Mouse (Mus musculus): ENCODE measurements around the gene Nr2f1. TPM values are rescaled to one million over a fixed set of nuclear protein-coding genes. Genes with fewer than 3 reads are reported as not detected.
"Not testable (repeated sequence)": the region's sequence is repeated elsewhere in the genome, so short reads cannot be mapped to it uniquely, and the experiment has no call there.

Nr2f1 gene
- total RNA-seq (2021) = 100 to 1,000 TPM; 133 to 142 TPM
- long read RNA-seq, experiment 1, transcript Nr2f1-201 (3 exons, 3,207 nt) = major isoform, 24 of 56 reads
- long read RNA-seq, experiment 1, transcript Nr2f1-202 (3 exons, 841 nt) = minor isoform, 7 of 56 reads
- long read RNA-seq, experiment 1, partial matches to known transcripts = 9 of 56 reads
- long read RNA-seq, experiment 1, other reads (novel, unspliced or antisense) = 16 of 56 reads
- long read RNA-seq, experiment 2, transcript Nr2f1-201 (3 exons, 3,207 nt) = major isoform, 28 of 42 reads
- long read RNA-seq, experiment 2, partial matches to known transcripts = 7 of 42 reads
- long read RNA-seq, experiment 2, other reads (novel, unspliced or antisense) = 6 of 42 reads

DNA sequence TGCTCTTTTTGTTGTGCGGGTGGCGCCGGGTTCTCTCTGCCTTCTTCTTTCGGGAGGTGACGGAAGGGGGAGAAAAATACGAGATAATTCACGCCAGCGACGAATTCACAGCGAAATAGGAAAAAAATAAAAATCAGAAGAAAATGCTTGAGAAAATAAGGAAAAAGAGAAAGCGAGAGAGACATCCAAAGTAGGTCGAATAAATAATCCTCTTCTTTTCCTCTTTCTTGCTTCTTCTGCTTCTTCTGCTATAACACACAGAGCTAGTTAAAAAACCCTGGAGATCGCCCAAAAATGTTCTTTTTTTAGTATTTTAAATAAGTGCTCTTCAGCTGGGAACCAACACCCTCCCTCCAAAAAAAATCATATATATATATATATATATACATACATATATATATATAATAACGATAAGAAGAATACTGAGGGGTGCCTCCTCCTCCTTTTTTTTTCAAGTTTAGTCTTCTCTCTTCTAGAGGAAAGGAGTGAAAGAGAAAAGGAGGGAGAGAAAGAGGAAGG is at the start of gene Nr2f1:
Gene Nr2f1 (minus strand): TSS at position 116 of the 519 bp plus-strand sequence.
- no peak for DNase-seq (ENCODE audit: low spot score in 2 of 2)

DNA sequence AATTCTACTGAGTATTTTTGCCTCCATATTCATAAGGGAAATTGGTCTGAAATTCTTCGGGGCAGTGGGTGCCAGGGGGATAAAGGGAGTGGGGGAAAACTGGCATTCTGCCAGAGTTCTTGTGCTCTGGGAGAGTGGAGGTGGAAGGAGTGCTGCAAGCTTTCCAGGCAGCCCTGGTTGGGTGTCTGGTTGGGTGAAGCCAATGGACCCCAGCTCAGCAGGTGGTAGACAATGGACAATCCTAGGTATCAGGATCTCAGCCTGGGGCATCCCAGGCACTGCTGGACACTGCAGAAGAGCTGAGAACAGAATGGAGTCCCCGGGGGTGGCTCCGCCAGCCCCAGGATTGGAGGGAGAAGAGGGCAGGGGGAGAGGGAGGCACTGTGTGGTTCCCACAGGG is 22.1 kb upstream of the Nr2f1 start:
- intact Hi-C loops (cut with DNase I) = no loop called here
- DNase-seq (ENCODE audit: low spot score in 2 of 2) = no peak

More for the DNA sequence above, at the start of gene Nr2f1:
- intact Hi-C loops (cut with DNase I) = loop anchor here (5.0 to 10.0 kb wide), 7 partner anchors 217 to 1355 kb away; no protein-coding TSS in a partner anchor

DNA sequence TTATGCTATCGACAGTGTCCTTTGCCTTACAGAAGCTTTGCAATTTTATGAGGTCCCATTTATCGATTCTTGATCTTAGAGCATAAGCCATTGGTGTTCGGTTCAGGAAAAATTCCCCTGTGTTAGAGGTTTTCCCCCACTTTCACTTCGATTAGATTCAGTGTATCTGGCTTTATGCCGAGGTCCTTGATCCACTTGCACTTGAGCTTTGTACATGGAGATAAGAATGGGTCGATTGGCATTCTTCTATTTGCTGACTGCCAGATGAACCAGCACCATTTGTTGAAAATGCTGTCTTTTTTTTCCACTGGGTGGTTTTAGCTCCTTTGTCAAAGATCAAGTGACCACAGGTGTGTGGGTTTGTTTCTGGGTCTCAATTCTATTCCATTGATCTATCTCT is 20.7 kb upstream of the Nr2f1 start:
- DNase-seq (ENCODE audit: low spot score in 2 of 2); intact Hi-C loops (cut with DNase I): not testable (repeated sequence)

DNA sequence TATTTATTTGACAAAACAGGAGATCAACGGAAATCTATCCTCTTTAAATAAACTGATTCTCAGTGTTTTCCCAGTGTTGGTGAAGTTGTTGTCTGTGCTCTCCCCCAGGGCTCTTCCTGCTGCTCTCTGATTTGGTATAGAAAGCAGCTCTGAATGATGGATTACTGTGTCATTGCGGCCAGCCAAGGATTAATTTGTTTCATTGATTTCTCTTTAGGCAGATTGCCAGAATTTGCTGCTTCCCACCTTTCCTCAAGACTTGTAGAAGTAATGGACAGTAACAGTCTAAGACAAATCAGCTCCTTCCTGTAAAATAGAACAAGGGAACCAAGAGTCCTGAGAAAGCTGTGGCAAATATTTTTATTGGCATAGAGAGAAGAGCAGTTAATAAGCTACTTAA is 15.7 kb upstream of the Nr2f1 start:
- no peak for DNase-seq (ENCODE audit: low spot score in 2 of 2)
- intact Hi-C loops (cut with DNase I) = no loop called here

DNA sequence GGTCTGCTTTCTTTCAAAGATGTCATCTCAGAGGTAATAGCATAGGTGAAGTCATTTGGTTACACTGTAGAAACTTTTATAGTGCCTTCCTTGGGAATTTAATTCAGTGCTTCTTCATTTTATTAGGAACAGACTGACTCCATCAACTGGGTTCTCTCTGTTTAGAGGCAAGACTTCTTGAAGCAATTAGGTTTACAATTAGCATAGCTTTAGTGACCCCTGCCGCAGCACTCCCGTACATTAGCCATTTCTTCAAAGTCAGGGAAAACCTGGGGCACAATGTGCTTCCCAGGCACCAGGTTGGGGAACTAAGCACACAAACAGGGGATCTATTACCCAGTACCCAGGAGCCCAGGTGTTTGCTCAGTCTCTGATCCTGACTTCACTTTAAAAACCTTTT is 13.6 kb upstream of the Nr2f1 start:
- no peak for DNase-seq (ENCODE audit: low spot score in 2 of 2)
- intact Hi-C loops (cut with DNase I) = no loop called here

DNA sequence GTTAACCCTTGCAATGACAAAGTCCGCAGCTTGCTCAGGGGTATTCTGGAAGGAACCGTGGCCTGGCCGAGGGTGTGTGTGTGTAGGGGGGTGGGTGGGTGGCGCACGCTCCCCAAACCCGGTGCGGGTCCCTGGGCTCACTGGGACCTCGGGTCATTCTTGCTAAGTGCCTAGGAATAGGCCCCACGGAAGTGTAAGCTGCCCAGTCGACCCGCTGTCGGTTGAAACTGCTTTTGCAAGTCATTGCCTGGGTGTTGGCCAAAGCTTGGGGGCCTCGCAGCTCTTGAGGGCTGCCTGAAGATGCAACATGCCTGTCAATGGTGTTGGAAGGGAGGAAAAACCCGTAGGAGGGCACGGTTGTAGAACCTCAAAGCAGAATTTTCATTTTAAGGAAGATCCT is 12.6 kb upstream of the Nr2f1 start:
- no peak for DNase-seq (ENCODE audit: low spot score in 2 of 2)
- intact Hi-C loops (cut with DNase I) = no loop called here

DNA sequence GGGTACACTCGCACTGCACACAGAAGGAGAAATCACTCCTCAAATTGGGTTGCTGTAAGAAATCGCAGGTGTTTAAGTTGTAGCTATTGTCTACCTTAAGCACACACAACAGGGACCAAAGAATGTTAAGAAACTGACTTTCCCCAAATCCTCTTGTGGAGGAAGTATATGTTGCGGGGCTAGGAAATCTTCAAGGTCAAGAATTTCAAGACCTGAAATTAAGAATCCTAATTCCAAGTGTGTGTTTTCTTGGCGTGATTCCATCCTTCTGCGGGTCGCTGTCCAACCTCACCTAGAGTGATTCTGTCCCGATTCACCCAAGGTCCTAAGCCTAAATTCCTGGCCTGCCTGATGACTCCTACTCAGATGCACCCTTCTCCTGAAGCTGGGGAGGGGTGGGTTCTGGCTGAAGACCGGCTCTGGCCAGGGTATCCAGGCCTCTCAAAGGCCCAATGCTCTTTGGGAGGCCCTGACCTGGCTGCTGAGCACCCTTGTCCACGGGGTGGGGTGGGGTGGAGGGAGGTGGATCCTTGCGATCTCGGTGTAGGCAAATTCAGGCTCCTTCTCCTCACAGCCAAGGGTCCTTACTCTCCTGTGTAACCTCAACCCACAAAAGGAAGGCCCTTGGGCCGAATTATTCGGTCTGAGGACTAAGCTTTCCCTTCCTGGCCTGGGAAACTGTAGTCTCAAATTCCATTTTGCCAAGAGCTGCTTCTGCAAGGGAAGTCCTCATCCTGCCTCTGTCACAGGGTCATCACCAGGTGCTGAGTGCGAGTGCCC is 11.9 kb upstream of the Nr2f1 start:
- intact Hi-C loops (cut with DNase I) = no loop called here
- no peak for DNase-seq (ENCODE audit: low spot score in 2 of 2)

DNA sequence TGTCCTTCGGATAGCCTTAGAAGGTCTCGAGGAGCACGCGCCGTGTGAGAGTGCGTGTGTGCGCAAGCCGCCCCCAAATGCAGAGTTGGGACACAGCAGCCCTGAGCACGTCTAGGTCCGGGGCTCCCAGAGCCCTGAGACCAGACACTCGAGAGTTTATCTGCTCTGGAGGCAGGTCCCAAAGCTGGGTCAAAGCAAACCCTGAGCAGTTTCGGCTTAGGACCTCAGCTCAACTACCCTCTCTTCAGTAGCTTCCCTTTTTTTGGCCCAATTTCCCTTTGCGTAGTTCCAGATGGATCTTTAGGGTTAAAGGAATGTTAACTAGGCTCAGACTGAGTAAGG is 11.2 kb upstream of the Nr2f1 start:
- DNase-seq (ENCODE audit: low spot score in 2 of 2) = no peak
- intact Hi-C loops (cut with DNase I) = no loop called here

DNA sequence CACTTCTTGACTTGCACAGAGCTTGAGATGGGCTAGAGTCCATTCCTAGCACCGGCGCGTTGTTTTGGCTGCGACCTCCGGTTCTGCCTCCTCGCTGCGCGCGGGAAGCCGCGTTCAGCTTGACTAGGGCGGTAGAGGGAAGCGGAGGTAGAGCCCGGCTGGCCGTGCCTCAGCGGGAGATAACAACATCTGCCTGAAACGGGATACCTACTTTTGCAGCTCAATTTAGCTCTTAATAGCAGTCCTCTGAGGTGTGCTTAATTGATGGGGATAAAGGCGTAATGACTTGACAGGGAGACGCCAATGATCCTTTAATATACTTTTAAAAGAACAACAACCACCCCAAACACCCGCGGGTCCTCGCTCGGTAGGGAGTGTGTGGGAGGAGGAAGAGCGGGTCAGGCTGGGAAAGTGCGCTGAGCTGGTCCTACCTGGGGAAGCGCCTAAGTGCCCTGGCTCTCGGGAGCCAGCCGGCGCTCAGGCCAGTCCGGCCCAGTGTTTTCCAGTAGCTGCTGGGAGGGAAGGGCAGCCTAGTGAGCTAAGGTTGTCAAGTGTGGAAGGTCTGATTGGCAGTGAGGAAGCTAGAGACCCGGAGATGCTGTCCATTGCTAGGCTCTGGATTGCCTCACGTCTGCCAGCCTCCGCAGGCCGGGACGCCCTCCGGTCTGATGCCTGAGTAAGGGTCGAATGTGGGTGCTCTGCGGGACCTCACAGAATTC is 10.6 kb upstream of the Nr2f1 start:
- peak in 1 of 2 experiments; percentile 53 for DNase-seq (ENCODE audit: low spot score in 2 of 2)
- intact Hi-C loops (cut with DNase I) = no loop called here

DNA sequence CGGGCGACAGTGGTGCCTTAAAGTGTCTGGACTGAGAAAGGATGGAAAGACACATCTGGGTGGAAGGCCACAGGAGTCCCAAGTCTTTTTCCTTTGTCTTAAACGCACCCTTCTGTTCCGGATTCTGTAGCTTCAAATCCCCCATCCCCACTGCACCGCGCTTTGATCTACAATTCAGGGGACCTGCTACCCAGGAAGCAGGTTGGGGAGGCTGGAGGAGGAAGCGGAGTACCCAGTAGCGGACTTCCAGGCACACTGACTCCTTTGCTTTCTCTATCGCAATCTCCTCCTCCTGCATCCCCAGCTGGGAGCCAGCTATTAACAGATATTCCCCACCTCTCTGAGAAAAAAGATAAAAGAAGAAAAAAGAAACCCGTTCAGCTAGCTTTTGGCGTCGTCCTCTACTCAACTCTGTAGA is 10.1 kb upstream of the Nr2f1 start:
- DNase-seq (ENCODE audit: low spot score in 2 of 2) = no peak
- intact Hi-C loops (cut with DNase I) = loop anchor here (10.0 kb wide), 4 partner anchors 375 to 1365 kb away; no protein-coding TSS in a partner anchor

DNA sequence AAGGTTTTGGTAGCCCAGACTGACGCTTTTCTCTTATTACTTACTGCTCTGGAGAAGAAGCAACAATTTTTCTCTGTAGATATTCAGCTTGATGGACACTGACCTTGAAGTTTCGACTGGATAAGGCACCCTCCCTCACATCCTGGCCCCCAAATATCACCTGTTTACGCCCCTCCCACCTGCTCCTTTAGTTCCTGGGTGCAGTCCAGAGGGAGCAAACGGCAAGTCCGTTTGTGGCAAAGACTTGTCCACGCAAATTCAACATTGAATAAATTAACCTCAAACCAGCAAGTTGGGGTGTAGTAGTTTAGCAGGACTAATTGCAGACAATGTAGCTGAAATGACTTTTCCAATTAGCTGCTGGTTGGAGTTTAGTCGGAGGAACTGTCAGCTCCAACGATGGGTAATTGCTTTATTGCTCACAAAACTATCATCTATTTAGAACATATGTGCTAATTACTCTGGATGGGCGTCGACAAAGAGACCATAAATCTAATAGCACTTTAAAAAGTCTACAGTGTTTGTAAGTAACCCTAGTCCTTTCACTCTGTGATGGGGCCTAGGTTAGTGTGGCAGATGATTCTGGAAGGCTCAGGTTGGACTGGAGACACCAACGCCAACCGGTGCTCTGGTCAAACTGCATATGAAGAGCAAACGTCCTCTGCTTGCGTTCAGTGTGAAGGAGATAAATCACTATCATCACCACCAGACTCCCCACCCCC is 9.3 kb upstream of the Nr2f1 start:
- intact Hi-C loops (cut with DNase I) = loop anchor here (10.0 kb wide), 4 partner anchors 376 to 1364 kb away; no protein-coding TSS in a partner anchor
- no peak for DNase-seq (ENCODE audit: low spot score in 2 of 2)

DNA sequence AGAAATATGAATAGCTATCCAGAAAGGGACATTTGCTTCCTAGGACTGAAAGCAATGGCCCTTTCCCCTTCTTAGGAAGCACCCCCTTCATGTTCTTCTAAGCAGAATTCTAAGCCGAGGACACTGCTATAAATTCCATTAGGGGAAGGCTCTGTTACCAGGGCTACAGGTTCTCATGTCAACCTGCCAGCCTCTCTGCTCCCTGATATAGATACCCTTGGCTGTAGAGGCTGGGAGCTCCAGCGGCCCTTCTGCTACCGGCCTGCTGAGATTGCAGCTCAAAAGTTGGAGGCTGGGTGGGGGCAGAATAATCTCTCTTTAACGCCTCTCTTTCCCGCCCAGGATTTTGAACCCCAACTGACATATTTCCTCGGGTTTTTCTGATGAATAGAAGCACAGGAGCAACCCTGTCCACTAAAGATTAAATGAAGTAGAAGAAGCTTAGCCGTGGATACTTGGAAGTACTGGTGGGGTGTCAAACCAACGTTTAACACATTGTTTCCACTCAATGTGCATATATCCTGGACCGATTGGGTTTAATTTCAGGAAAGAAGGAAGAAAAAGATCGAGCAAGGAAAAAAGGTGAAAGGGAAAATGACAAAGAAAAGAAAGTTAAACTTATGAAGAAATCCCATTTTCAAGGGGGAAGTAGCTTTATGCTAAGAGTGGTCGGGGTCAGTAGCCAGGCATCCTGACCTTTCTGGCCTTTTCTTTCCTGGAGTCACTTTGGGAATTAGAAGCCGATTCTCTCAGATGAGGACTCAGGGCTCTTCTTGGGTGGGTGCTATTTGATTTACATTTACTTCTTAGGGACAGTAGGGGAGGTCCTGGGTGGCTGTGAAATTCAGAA is 8.5 kb upstream of the Nr2f1 start:
- no peak for DNase-seq (ENCODE audit: low spot score in 2 of 2)
- intact Hi-C loops (cut with DNase I) = loop anchor here (10.0 kb wide), 4 partner anchors 377 to 1363 kb away; no protein-coding TSS in a partner anchor

DNA sequence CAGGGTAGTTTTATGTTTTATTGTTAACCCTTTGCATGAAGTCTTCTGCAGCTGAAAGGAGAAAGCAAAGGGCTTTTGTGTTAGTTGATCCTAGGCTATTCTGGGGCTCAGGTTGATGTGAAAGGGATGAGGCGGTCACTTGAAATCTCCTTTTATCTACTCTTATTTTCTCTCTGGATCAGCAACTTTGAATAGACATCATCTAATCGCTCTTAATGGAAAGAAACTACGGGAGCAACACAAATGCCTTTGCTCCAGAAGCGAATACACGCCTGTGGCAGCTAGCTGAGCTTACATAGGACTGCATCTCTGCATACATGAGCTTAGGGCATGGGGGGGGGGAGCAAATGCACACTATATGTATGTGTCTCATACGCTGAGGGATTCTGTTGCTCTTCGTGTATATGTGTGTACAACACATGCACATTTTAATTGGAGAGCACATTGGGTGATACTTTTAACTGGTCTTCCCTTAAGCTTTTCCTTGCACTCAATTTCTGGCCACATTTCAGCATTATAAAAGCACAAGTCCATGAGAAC is 7.4 kb upstream of the Nr2f1 start:
- intact Hi-C loops (cut with DNase I) = loop anchor here (10.0 kb wide), 4 partner anchors 378 to 1362 kb away; no protein-coding TSS in a partner anchor
- no peak for DNase-seq (ENCODE audit: low spot score in 2 of 2)

DNA sequence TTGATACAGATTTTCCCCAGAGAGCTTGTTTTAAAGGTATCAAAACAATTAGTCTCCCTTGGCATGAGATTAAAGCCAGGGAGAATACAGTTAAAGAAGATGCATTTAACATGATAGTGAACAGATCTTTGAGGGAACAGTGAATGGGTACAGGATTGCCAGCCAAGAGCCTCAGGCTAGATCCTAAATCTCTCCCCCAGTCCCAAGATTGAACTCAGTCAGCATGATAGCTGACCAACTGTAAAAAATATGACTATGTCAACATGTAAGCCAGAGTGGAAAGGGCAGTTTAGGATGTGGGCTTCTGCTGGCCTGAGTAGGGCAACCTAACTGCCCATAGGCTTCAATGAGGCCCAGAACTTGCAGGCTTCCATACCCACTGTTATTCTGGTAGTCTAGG is 5.9 kb upstream of the Nr2f1 start:
- DNase-seq (ENCODE audit: low spot score in 2 of 2) = no peak
- intact Hi-C loops (cut with DNase I) = loop anchor here (10.0 kb wide), 4 partner anchors 379 to 1361 kb away; no protein-coding TSS in a partner anchor

DNA sequence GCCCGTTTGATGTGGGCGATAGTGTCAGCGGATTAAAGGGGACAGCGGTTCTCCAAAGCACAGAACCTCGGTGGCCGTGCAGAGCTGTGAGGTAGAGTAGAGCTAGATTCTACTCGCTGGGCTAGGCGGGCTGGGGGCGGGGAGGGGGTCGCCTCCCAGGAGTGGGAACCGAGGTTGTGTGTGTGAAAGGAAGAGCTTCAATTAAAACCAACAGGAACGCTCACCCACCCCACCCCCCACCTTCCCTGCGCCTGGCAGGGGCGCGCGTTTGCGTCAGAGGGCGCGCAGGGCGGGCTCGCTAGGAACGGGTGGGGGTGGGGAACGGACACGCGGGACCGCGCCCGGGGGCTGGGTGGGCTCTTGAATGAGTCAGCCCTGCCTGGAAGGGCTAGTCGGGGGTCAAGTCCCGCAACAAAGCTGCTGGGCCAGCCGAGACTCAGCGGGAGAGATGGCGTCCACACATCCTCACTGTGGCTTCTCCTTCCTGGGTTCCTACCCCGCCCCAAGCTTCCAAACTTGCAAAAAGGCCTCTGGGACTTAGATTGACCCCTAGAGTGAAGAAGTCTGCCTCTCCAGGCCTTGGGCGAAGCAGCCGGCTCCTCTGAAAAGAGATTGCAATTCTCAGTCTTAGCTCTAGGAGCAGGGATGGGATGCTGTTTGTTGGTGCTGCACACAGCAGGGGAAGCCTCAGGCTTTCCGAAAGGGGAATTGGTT is 3.9 kb upstream of the Nr2f1 start:
- intact Hi-C loops (cut with DNase I) = loop anchor here (2.0 to 10.0 kb wide), 7 partner anchors 224 to 1359 kb away; no protein-coding TSS in a partner anchor

DNA sequence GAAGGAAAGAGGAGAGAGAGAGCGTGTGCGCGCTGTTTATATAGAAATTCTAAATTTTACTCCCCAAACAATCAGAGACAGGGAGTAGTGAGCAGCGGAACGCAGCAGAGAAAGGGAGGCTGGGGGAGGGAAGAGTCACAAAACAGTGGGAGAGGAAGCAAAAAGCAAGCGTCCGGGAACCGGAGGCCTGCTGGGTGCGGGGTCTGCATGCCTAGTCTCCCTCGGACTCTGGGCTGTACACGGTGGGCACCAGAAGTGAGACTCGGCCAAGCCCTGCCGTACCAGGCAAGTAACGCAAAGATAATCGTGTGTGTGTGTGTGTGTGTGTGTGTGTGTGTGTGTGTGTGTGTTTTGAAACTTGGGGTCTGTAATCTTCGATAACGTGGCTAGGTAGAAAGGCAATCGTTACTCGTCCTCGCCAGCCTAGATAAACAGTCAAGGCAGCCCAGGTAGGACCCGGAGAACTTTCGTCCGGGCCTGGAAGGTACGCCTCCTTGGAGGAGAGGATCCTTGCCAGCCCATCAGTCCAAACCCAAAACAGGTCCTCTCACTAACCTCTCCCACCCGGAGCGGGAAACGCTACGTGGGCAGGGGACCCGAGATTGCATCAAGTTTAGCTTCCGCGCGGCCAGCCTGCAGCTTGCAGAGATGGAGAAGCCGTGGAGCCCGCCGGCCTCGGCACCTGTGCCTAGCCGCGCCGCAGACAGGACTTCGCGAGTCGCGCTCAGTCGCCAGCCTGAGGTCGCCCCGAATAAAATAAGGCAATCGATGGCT is 3.2 kb upstream of the Nr2f1 start:
- intact Hi-C loops (cut with DNase I) = loop anchor here (2.0 to 10.0 kb wide), 7 partner anchors 225 to 1358 kb away; no protein-coding TSS in a partner anchor
- DNase-seq (ENCODE audit: low spot score in 2 of 2) = peak; percentile 30 to 34

More for the DNA sequence above, 3.9 kb upstream of the Nr2f1 start:
- peak; percentile 67 to 76 for DNase-seq (ENCODE audit: low spot score in 2 of 2)

Data from left cerebral cortex, postnatal 14 days (tissue).